Comparison of ENCODE assay signal across 19 mouse cellular contexts in genomic region chr12:110682561-110683299, GRCm38 (mm10). TPM values are rescaled to one million over a fixed set of nuclear protein-coding genes. Genes with fewer than 3 reads are reported as not detected.
"Had no signal": no experiment of that assay in that cellular context is flagged by ENCODE, and none has a peak within 500 bp of the region (broad histone marks: within the 10 kb centered on the region; RNA-seq: fewer than 3 reads in every experiment).

Gene 1700001K19Rik, minus strand, starts transcription at chr12:110682619.

- H3K4me3 ChIP-seq: limb, embryonic 13.5 days; midbrain, embryonic 10.5 days; neural tube, embryonic 15.5 days had no signal

- DNase-seq: kidney, adult 9 months; kidney, postnatal 36 days; left cerebral cortex, postnatal 4 days; lung, adult 18-20 months; right cerebral cortex, adult 18-20 months; right cerebral cortex, postnatal 25 days; thymus, postnatal 4 days had no signal

- H3K4me2 ChIP-seq: limb, embryonic 13.5 days; neural tube, embryonic 15.5 days had no signal

- H3K27ac ChIP-seq: kidney, postnatal 0 days; limb, embryonic 13.5 days; liver, embryonic 14.5 days; midbrain, embryonic 10.5 days; neural tube, embryonic 15.5 days had no signal

- H3K9me3 ChIP-seq: limb, embryonic 13.5 days; midbrain, embryonic 10.5 days; neural tube, embryonic 15.5 days had no signal

- H3K27me3 ChIP-seq: limb, embryonic 13.5 days; neural tube, embryonic 15.5 days had no signal

- H3K4me1 ChIP-seq: neural tube, embryonic 15.5 days had no signal

- H3K9ac ChIP-seq: limb, embryonic 13.5 days; liver, embryonic 14.5 days; neural tube, embryonic 15.5 days had no signal

- ATAC-seq: midbrain, embryonic 16.5 days had no signal

RNA-seq across cellular contexts. Expression of gene 1700001K19Rik, which starts in this region (rescaled TPM):
- total RNA-seq: layer of hippocampus, adult 18-20 months; layer of hippocampus, postnatal 10 days; left cerebral cortex, postnatal 10 days; left cerebral cortex, postnatal 4 days; liver, adult 2 months had no signal
- polyA plus RNA-seq: kidney, postnatal 0 days; limb, embryonic 13.5 days; liver, adult 2 months; liver, embryonic 14.5 days; lung, embryonic 16.5 days; midbrain, embryonic 10.5 days; midbrain, embryonic 16.5 days; small intestine, adult 2 months had no signal
